ENCODE assay signal across 16 mouse cellular contexts in genomic region chr8:116928588-116928987, GRCm38 (mm10). TPM values are rescaled to one million over a fixed set of nuclear protein-coding genes. Genes with fewer than 3 reads are reported as not detected.
DNase-seq lines count a peak whose midpoint lies in the region; ATAC-seq and TF ChIP-seq lines count a peak whose summit lies in the region.
"Had no signal": no experiment of that assay in that cellular context is flagged by ENCODE, and none has a peak within 500 bp of the region (broad histone marks: within the 10 kb centered on the region; RNA-seq: fewer than 3 reads in every experiment).

No protein-coding gene starts in this region.

- H3K9me3 ChIP-seq in kidney, postnatal 0 days (replicated peaks; ENCODE audit: low read length) = no peaks in the 10 kb centered on the region
- no peaks in the 10 kb centered on the region for H3K9me3 ChIP-seq in midbrain, postnatal 0 days (ENCODE audit: low read length)
- no peaks in the 10 kb centered on the region for H3K9me3 ChIP-seq in midbrain, embryonic 10.5 days (replicated peaks)
- H3K9me3 ChIP-seq: G1E; heart, embryonic 10.5 days; hindbrain, embryonic 10.5 days; liver, embryonic 13.5 days had no signal

- no peak overlapping the region for H3K9ac ChIP-seq in kidney, postnatal 0 days (ENCODE audit: low read depth, low read length)
- no peak overlapping the region for H3K9ac ChIP-seq in midbrain, postnatal 0 days (replicated peaks; ENCODE audit: low read length, poor library complexity, severe bottlenecking)
- H3K9ac ChIP-seq: liver, embryonic 13.5 days had no signal

- no peaks in the 10 kb centered on the region for H3K27me3 ChIP-seq in kidney, postnatal 0 days (ENCODE audit: insufficient read depth, low read length)
- H3K27me3 ChIP-seq in midbrain, postnatal 0 days (ENCODE audit: insufficient read depth, low read length) = no peaks in the 10 kb centered on the region
- no peaks in the 10 kb centered on the region for H3K27me3 ChIP-seq in midbrain, embryonic 10.5 days (ENCODE audit: low read depth, poor library complexity, severe bottlenecking)
- H3K27me3 ChIP-seq: liver, embryonic 13.5 days had no signal

- no peak for ATAC-seq in kidney, postnatal 0 days (replicated peaks; ENCODE audit: low FRiP score, low read depth)
- no peak for ATAC-seq in midbrain, postnatal 0 days (ENCODE audit: low FRiP score)
- no peak for ATAC-seq in activated CD4-positive, CD25-positive, alpha-beta regulatory T cell, adult 4 months
- ATAC-seq: inflammation-experienced regulatory T-cells, adult 6 months; midbrain, embryonic 16.5 days had no signal

- H3K4me1 ChIP-seq in kidney, postnatal 0 days (replicated peaks; ENCODE audit: insufficient read depth, low read length) = no peaks in the 10 kb centered on the region
- H3K4me1 ChIP-seq in midbrain, postnatal 0 days (ENCODE audit: insufficient read depth, low read length) = no peaks in the 10 kb centered on the region
- H3K4me1 ChIP-seq in midbrain, embryonic 10.5 days = no peaks in the 10 kb centered on the region
- H3K4me1 ChIP-seq: heart, embryonic 10.5 days; hindbrain, embryonic 10.5 days had no signal

- no peak overlapping the region for H3K4me3 ChIP-seq in kidney, postnatal 0 days (replicated peaks; ENCODE audit: low read depth, low read length)
- no peak overlapping the region for H3K4me3 ChIP-seq in midbrain, postnatal 0 days (ENCODE audit: low read depth, low read length)
- H3K4me3 ChIP-seq in midbrain, embryonic 10.5 days = no peak overlapping the region
- H3K4me3 ChIP-seq: heart, embryonic 10.5 days; hindbrain, embryonic 10.5 days; liver, embryonic 13.5 days had no signal

- 0 out of 2 replicates have a peak, but pooled peaks have one; percentile 13 for TF ChIP-seq CTCF in kidney, postnatal 0 days (IDR thresholded peaks at IDR 0.05; ENCODE audit: low read depth)
- peak; percentile 34 for TF ChIP-seq CTCF in midbrain, postnatal 0 days (IDR thresholded peaks at IDR 0.05)
- peak; percentile 8; the same call in 1 of the 2 replicates for TF ChIP-seq CTCF in brain, embryonic 14.5 days (IDR thresholded peaks at IDR 0.05; ENCODE audit: borderline replicate concordance, extremely low read depth, insufficient read depth, insufficient read length)

- no peak for DNase-seq in kidney, postnatal 0 days (ENCODE audit: low spot score)
- DNase-seq in kidney, postnatal 4 days = no peak
- DNase-seq in midbrain, postnatal 0 days (ENCODE audit: low spot score) = no peak
- DNase-seq in midbrain, embryonic 10.5 days (ENCODE audit: low spot score) = no peak
- no peak for DNase-seq in brain, embryonic 14.5 days (ENCODE audit: low read depth)
- no peak for DNase-seq in right cerebral cortex, postnatal 36 days (ENCODE audit: low spot score in 2 of 2)
- DNase-seq: cerebellum, adult 2 months; gastrocnemius, postnatal 36 days; layer of hippocampus, adult 9-11 months had no signal

- H3K27ac ChIP-seq in kidney, postnatal 0 days = no peak overlapping the region
- no peak overlapping the region for H3K27ac ChIP-seq in midbrain, postnatal 0 days (ENCODE audit: low read depth, low read length)
- H3K27ac ChIP-seq in midbrain, embryonic 10.5 days (replicated peaks) = no peak overlapping the region
- H3K27ac ChIP-seq: heart, embryonic 10.5 days; hindbrain, embryonic 10.5 days; liver, embryonic 13.5 days had no signal

- no peak for TF ChIP-seq POLR2A in brain, embryonic 14.5 days (IDR thresholded peaks at IDR 0.05; ENCODE audit: borderline replicate concordance, extremely low read depth, insufficient read depth, insufficient read length, poor library complexity, severe bottlenecking)

- no peak overlapping the region for H3K4me2 ChIP-seq in kidney, postnatal 0 days (ENCODE audit: low read length)
- H3K4me2 ChIP-seq in midbrain, postnatal 0 days (ENCODE audit: low read depth, low read length, poor library complexity, severe bottlenecking) = no peak overlapping the region
- H3K4me2 ChIP-seq: liver, embryonic 13.5 days had no signal

- H3K36me3 ChIP-seq in kidney, postnatal 0 days (ENCODE audit: insufficient read depth, low read length) = 0 out of 2 replicates have a peak, but pooled peaks cover 10% of the 10 kb centered on the region
- H3K36me3 ChIP-seq in midbrain, postnatal 0 days (ENCODE audit: insufficient read depth, low read length) = no peaks in the 10 kb centered on the region
- peaks cover 98% of the 10 kb centered on the region for H3K36me3 ChIP-seq in midbrain, embryonic 10.5 days

- WGBS in kidney, postnatal 0 days = 94% methylated on average over 5 of the region's 5 CpGs
- 94% methylated on average over 5 of the region's 5 CpGs for WGBS in midbrain, postnatal 0 days
- WGBS in midbrain, embryonic 10.5 days = 91% methylated on average over 5 of the region's 5 CpGs

RNA-seq across cellular contexts. Expression of gene Cenpn, which starts 7.1 kb away (rescaled TPM):
- 18.7 and 21.8 TPM in 2 replicates for polyA plus RNA-seq in kidney, postnatal 0 days (2015; fragmentation: Nextera tagmentation; extraction: Ambion mirVana)
- total RNA-seq in midbrain, postnatal 0 days (2014; rRNA removed) = 2.6 and 3.3 TPM in 2 replicates
- 4.2 and 5.8 TPM in 2 replicates for polyA plus RNA-seq in midbrain, postnatal 0 days (2015; fragmentation: Nextera tagmentation; extraction: Ambion mirVana)
- polyA plus RNA-seq in midbrain, embryonic 10.5 days (2016; fragmentation: Nextera tagmentation; extraction: Ambion mirVana) = 61.5 and 71.6 TPM in 2 replicates
- polyA plus RNA-seq in brain, embryonic 14.5 days (2012; rRNA removed) = 12.0 and 20.0 TPM in 2 replicates
- polyA plus RNA-seq in activated CD4-positive, CD25-positive, alpha-beta regulatory T cell, adult 4 months (2017; shearing (Covaris generic)) = 1 to 10 TPM; 7.4 to 8.5 TPM

RNA-seq across cellular contexts. Expression of gene Cmc2, which starts 7.3 kb away (rescaled TPM):
- polyA plus RNA-seq in kidney, postnatal 0 days (2015; fragmentation: Nextera tagmentation; extraction: Ambion mirVana) = 97.8 and 100 TPM in 2 replicates
- total RNA-seq in midbrain, postnatal 0 days (2014; rRNA removed) = 8.8 and 16.8 TPM in 2 replicates
- 24.8 and 24.9 TPM in 2 replicates for polyA plus RNA-seq in midbrain, postnatal 0 days (2015; fragmentation: Nextera tagmentation; extraction: Ambion mirVana)
- 74.6 and 81.5 TPM in 2 replicates for polyA plus RNA-seq in midbrain, embryonic 10.5 days (2016; fragmentation: Nextera tagmentation; extraction: Ambion mirVana)
- polyA plus RNA-seq in brain, embryonic 14.5 days (2012; rRNA removed) = 13.2 and 13.5 TPM in 2 replicates
- polyA plus RNA-seq in activated CD4-positive, CD25-positive, alpha-beta regulatory T cell, adult 4 months (2017; shearing (Covaris generic)) = 10 to 100 TPM; 34.8 to 43.4 TPM

RNA-seq across cellular contexts. Expression of gene Atmin, which starts 14.6 kb away (rescaled TPM):
- polyA plus RNA-seq in kidney, postnatal 0 days (2015; fragmentation: Nextera tagmentation; extraction: Ambion mirVana) = 9.7 and 10.3 TPM in 2 replicates
- total RNA-seq in midbrain, postnatal 0 days (2014; rRNA removed) = 45.3 and 47.1 TPM in 2 replicates
- polyA plus RNA-seq in midbrain, postnatal 0 days (2015; fragmentation: Nextera tagmentation; extraction: Ambion mirVana) = 20.1 and 22.7 TPM in 2 replicates
- 12.6 and 15.3 TPM in 2 replicates for polyA plus RNA-seq in midbrain, embryonic 10.5 days (2016; fragmentation: Nextera tagmentation; extraction: Ambion mirVana)
- 24.3 and 32.6 TPM in 2 replicates for polyA plus RNA-seq in brain, embryonic 14.5 days (2012; rRNA removed)
- polyA plus RNA-seq in activated CD4-positive, CD25-positive, alpha-beta regulatory T cell, adult 4 months (2017; shearing (Covaris generic)) = 1 to 10 TPM; 7.0 to 9.0 TPM

RNA-seq across cellular contexts. Expression of gene 1700030J22Rik, which starts 50.2 kb away (rescaled TPM):
- 1.4 and 1.6 TPM in 2 replicates for polyA plus RNA-seq in kidney, postnatal 0 days (2015; fragmentation: Nextera tagmentation; extraction: Ambion mirVana)
- 6.1 and 11.0 TPM in 2 replicates for total RNA-seq in midbrain, postnatal 0 days (2014; rRNA removed)
- polyA plus RNA-seq in midbrain, postnatal 0 days (2015; fragmentation: Nextera tagmentation; extraction: Ambion mirVana) = 7.8 and 8.4 TPM in 2 replicates
- polyA plus RNA-seq in midbrain, embryonic 10.5 days (2016; fragmentation: Nextera tagmentation; extraction: Ambion mirVana) = 2.8 and 3.6 TPM in 2 replicates
- 3.9 and 6.0 TPM in 2 replicates for polyA plus RNA-seq in brain, embryonic 14.5 days (2012; rRNA removed)
- not detected for polyA plus RNA-seq in activated CD4-positive, CD25-positive, alpha-beta regulatory T cell, adult 4 months (2017; shearing (Covaris generic))
